Mouse (Mus musculus): ENCODE measurements around the gene Uckl1. TPM values are rescaled to one million over a fixed set of nuclear protein-coding genes. Genes with fewer than 3 reads are reported as not detected.
A peak's percentile ranks its signal among the peaks of the same experiment; 100 is the strongest.

Gene Uckl1
- polyA plus RNA-seq, 2 experiments = 41.2 to 130 TPM

DNA sequence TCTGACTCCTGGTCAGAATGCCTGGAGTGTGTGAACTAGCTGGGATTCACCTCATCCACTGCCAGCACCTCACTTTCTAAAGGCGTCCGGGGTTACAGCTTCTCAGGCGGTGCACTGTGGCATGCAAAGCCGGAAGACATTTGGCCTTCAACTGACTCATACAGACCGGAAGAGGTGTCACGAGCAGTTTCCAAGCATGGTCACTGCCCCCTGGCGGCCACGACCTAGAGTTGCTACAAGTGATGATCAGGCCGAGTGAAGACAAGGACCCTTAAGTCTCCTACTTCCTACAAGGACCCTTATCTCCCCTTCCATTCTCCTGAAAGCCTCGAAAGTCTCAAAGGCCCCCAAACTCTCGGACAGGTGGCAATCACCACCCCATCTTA lies 3.7 kb downstream of the Uckl1 start:
- WGBS = under 1% methylated on average over 11 of the region's 11 CpGs
- Histone ChIP-seq H3K27me3 (ENCODE audit: control insufficient read depth, insufficient read depth, low read length) (no peaks in the 10 kb centered on the region), H3K9me3 (ENCODE audit: control insufficient read depth, low read length) (no peaks in the 10 kb centered on the region), H3K36me3 (ENCODE audit: control insufficient read depth, insufficient read depth, low read length) (peaks cover 31% of the 10 kb centered on the region), H3K27ac (replicated peaks; ENCODE audit: low read depth, low read length) (peak overlapping the region; percentile 89), H3K4me2 (replicated peaks; ENCODE audit: low read depth, low read length, severe bottlenecking) (peak overlapping the region; percentile 97), H3K4me3 (replicated peaks; ENCODE audit: low read length) (peak overlapping the region; percentile 78), H3K4me1 (ENCODE audit: control insufficient read depth, insufficient read depth, low read length) (peaks cover 4% of the 10 kb centered on the region; the same call in 1 of the 2 replicates), H3K9ac (ENCODE audit: low read depth, low read length, severe bottlenecking) (peak overlapping the region; percentile 85)
- DNase-seq (ENCODE audit: low spot score) (peak; percentile 84), ATAC-seq (ENCODE audit: low FRiP score, low read depth) (peak; percentile 82)
- peak; percentile 10; the same call in 1 of the 2 replicates for TF ChIP-seq POLR2A (IDR thresholded peaks at IDR 0.05; ENCODE audit: borderline replicate concordance, extremely low read depth, insufficient read depth, insufficient read length)

DNA sequence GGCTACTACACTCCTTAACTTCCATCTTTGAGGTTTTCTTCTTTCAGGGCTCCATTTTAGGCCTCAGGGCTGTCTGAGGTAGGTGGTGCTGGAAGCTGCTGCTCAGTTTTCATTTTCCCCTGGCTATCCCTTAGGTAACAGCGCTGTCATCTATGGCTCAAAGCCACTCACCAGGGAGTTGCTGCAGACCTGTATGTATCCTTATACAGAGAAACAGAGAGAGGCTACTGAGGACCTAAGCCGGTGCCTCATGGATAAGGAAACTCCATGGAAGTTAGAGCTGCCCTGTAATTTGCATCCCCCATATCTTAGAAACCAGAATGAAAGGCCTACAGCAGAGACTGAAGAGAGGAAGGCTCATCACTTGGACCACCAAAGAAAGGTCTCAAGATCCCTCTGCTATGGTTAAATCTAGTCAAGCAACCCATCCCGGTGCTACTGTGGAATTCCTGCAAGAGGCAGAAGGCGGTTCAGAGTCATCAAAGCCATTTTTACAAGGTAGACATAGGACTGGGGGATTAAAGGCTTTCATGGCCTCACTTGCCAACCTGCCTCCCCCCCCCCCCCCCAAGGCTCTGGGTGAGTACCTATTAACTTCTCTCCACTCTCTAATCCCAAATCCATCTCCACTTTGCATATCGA lies 4.4 kb downstream of the Uckl1 start:
- H3K27me3 ChIP-seq (ENCODE audit: control insufficient read depth, insufficient read depth, low read length) = no peaks in the 10 kb centered on the region
- peaks cover 4% of the 10 kb centered on the region; the same call in 1 of the 2 replicates for H3K4me1 ChIP-seq (ENCODE audit: control insufficient read depth, insufficient read depth, low read length)
- peak overlapping the region; percentile 44; the same call in 1 of the 2 replicates for H3K9ac ChIP-seq (ENCODE audit: low read depth, low read length, severe bottlenecking)
- H3K4me3 ChIP-seq (replicated peaks; ENCODE audit: low read length) = peak overlapping the region; percentile 78
- no peak for TF ChIP-seq POLR2A (IDR thresholded peaks at IDR 0.05; ENCODE audit: borderline replicate concordance, extremely low read depth, insufficient read depth, insufficient read length)
- no peak overlapping the region for H3K27ac ChIP-seq (replicated peaks; ENCODE audit: low read depth, low read length)
- H3K9me3 ChIP-seq (ENCODE audit: control insufficient read depth, low read length) = no peaks in the 10 kb centered on the region
- 66% methylated on average over 5 of the region's 5 CpGs for WGBS
- H3K4me2 ChIP-seq (replicated peaks; ENCODE audit: low read depth, low read length, severe bottlenecking) = peak overlapping the region; percentile 97
- peaks cover 23% of the 10 kb centered on the region for H3K36me3 ChIP-seq (ENCODE audit: control insufficient read depth, insufficient read depth, low read length)
- ATAC-seq (ENCODE audit: low FRiP score, low read depth) (no peak), DNase-seq (ENCODE audit: low spot score) (no peak)

DNA sequence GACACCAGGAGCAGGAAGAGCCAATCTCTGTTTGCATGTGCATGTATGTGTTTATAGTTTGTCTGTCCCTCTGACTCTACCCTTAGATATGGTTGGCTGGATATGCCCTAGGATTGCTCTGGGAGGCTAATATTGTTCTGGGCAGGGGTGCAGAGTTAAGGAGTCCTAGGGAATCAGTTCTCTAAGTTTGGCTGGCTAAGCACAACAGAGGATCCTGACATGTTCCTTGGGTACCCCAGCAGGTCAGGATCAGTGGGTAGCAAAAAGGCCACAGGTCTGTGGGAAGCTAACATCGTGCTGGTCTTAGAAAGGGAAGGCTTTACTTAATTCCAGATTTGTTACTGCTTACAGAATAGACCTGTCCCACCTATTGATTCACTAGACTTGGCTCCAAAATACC lies 5.0 kb downstream of the Uckl1 start:
- peaks cover 4% of the 10 kb centered on the region; the same call in 1 of the 2 replicates for H3K4me1 ChIP-seq (ENCODE audit: control insufficient read depth, insufficient read depth, low read length)
- H3K9ac ChIP-seq (ENCODE audit: low read depth, low read length, severe bottlenecking) = no peak overlapping the region
- no peaks in the 10 kb centered on the region for H3K27me3 ChIP-seq (ENCODE audit: control insufficient read depth, insufficient read depth, low read length)
- peaks cover 21% of the 10 kb centered on the region for H3K36me3 ChIP-seq (ENCODE audit: control insufficient read depth, insufficient read depth, low read length)
- DNase-seq (ENCODE audit: low spot score) = no peak
- H3K4me2 ChIP-seq (replicated peaks; ENCODE audit: low read depth, low read length, severe bottlenecking) = no peak overlapping the region
- no peak overlapping the region for H3K27ac ChIP-seq (replicated peaks; ENCODE audit: low read depth, low read length)
- H3K4me3 ChIP-seq (replicated peaks; ENCODE audit: low read length) = no peak overlapping the region
- ATAC-seq (ENCODE audit: low FRiP score, low read depth) = no peak
- no peaks in the 10 kb centered on the region for H3K9me3 ChIP-seq (ENCODE audit: control insufficient read depth, low read length)
- TF ChIP-seq POLR2A (IDR thresholded peaks at IDR 0.05; ENCODE audit: borderline replicate concordance, extremely low read depth, insufficient read depth, insufficient read length) = no peak
- WGBS = 93% methylated on average over 1 of the region's 1 CpGs

DNA sequence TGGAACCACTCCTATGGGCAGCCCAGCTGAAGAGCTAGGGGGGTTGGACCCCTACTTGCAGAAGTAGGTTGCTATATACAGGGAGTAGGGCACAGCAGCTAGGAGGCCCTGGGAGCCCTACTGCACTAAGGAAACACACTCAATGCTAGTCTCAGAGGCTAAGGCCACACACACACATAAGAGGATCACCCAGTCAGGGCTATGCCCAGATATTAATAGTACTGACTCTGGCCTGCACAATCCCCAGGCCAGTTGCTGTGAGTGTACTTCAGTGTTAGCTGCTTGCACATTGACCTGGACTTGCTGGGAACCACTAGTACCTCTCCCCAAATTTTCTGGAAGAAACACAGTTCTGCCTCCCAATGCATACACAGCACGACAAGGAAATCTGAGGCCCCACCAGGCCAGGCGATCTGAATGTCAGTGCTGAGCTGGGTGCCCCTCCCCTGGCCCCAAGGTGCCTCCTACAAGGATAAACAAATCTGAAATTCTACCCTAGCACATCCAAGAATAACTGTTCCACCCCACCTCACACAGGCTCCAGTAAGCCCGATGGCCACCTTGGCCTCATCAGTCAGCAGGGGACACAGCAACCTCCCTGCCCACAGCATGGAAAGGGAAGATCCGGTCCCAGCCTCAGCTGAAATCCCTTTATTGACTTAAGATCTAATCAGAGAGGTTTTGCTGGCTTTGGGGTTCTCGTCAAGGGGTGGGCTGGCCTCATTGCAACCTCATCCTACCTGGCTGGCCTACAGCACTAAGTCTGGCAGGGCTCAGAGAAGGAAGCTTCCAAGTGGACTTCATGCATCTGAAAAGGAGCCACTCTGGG lies 5.7 kb downstream of the Uckl1 start:
- TF ChIP-seq POLR2A (IDR thresholded peaks at IDR 0.05; ENCODE audit: borderline replicate concordance, extremely low read depth, insufficient read depth, insufficient read length) = no peak
- Histone ChIP-seq H3K36me3 (ENCODE audit: control insufficient read depth, insufficient read depth, low read length) (peaks cover 17% of the 10 kb centered on the region), H3K4me1 (ENCODE audit: control insufficient read depth, insufficient read depth, low read length) (peaks cover 4% of the 10 kb centered on the region; the same call in 1 of the 2 replicates), H3K9me3 (ENCODE audit: control insufficient read depth, low read length) (no peaks in the 10 kb centered on the region), H3K4me3 (replicated peaks; ENCODE audit: low read length) (no peak overlapping the region), H3K9ac (ENCODE audit: low read depth, low read length, severe bottlenecking) (no peak overlapping the region), H3K27me3 (ENCODE audit: control insufficient read depth, insufficient read depth, low read length) (no peaks in the 10 kb centered on the region), H3K4me2 (replicated peaks; ENCODE audit: low read depth, low read length, severe bottlenecking) (no peak overlapping the region), H3K27ac (replicated peaks; ENCODE audit: low read depth, low read length) (no peak overlapping the region)
- DNase-seq (ENCODE audit: low spot score) = no peak
- 76% methylated on average over 5 of the region's 5 CpGs for WGBS
- no peak for ATAC-seq (ENCODE audit: low FRiP score, low read depth)

DNA sequence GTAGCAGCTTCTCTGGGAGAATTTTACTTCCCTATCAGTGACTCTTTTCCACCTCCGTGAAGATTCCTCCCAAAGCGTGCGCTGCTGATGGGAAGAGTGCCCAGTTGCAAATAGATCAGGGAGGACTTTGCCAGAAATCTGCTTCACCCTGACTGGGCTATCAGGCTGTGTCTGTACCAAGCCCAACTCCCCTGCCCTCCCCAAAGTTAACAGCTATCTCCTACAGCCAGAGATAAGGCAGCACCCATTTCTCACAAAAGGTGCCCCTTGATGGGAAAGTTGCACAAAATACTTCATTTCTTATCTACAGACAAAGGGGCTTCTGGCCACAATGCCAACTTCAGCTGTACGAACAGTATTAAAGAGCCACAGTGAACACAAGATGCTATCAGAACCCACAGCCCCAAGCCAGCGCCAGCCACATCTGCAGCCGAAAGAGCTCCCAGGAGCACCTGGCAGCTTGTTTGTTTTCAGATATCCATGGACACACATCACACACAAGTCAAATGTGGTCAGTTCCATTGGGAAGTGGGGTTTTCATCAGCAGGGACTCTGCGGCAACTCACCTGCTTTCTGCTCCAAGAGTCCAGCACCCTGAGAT lies 6.6 kb downstream of the Uckl1 start:
- Histone ChIP-seq H3K27ac (replicated peaks; ENCODE audit: low read depth, low read length) (no peak overlapping the region), H3K4me3 (replicated peaks; ENCODE audit: low read length) (no peak overlapping the region), H3K4me1 (ENCODE audit: control insufficient read depth, insufficient read depth, low read length) (peaks cover 4% of the 10 kb centered on the region; the same call in 1 of the 2 replicates), H3K36me3 (ENCODE audit: control insufficient read depth, insufficient read depth, low read length) (peaks cover 12% of the 10 kb centered on the region), H3K9me3 (ENCODE audit: control insufficient read depth, low read length) (no peaks in the 10 kb centered on the region), H3K9ac (ENCODE audit: low read depth, low read length, severe bottlenecking) (no peak overlapping the region; the same call in 1 of the 2 replicates), H3K27me3 (ENCODE audit: control insufficient read depth, insufficient read depth, low read length) (no peaks in the 10 kb centered on the region), H3K4me2 (replicated peaks; ENCODE audit: low read depth, low read length, severe bottlenecking) (no peak overlapping the region)
- no peak for TF ChIP-seq POLR2A (IDR thresholded peaks at IDR 0.05; ENCODE audit: borderline replicate concordance, extremely low read depth, insufficient read depth, insufficient read length)
- no peak for DNase-seq (ENCODE audit: low spot score)
- no peak for ATAC-seq (ENCODE audit: low FRiP score, low read depth)
- WGBS = 87% methylated on average over 7 of the region's 7 CpGs

Measured in limb, embryonic 14.5 days (tissue).